Mouse (Mus musculus) liver, adult 2 months (tissue): ENCODE results near the gene 1700122O11Rik. TPM values are rescaled to one million over a fixed set of nuclear protein-coding genes. Genes with fewer than 3 reads are reported as not detected.
A peak's percentile ranks its signal among the peaks of the same experiment; 100 is the strongest.

Experiments used
- DNase-seq: peaks from one replicate; pipeline ENCODE4 v3.0.0-alpha.2; 2011; ENCODE audit warnings: low read depth, low spot score; ENCODE audit errors: extremely low read depth
- H3K27ac ChIP-seq: fragments of 200-500 bp; replicated peaks from 2 replicates; pipeline ENCODE4 v1.5.1; 2012; ENCODE audit warnings: low read depth, mild to moderate bottlenecking, control low read depth, inconsistent platforms, low read length; ENCODE audit not compliant: insufficient read depth
- H3K27me3 ChIP-seq: fragments of 200-500 bp; 2 replicates; pipeline ENCODE4 v1.6.1; 2012; ENCODE audit warnings: mild to moderate bottlenecking, moderate library complexity, low read length, inconsistent platforms; ENCODE audit not compliant: control insufficient read depth, insufficient read depth
- H3K36me3 ChIP-seq: fragments of 200-500 bp; 2 replicates; pipeline ENCODE4 v1.6.1; 2012; ENCODE audit warnings: low read length, inconsistent platforms; ENCODE audit not compliant: control insufficient read depth, insufficient read depth
- H3K4me1 ChIP-seq: fragments of 200-500 bp; 2 replicates; pipeline ENCODE4 v1.6.1; 2011; ENCODE audit warnings: low read length; ENCODE audit not compliant: control insufficient read depth, insufficient read depth
- H3K4me3 ChIP-seq: fragments of 200-500 bp; 2 replicates; pipeline ENCODE4 v1.5.1; 2011; ENCODE audit warnings: low read depth, mild to moderate bottlenecking, control low read depth, low read length, moderate library complexity; ENCODE audit not compliant: insufficient read depth
- H3K79me2 ChIP-seq: fragments of 200-500 bp; 2 replicates; pipeline ENCODE4 v1.6.1; 2012; ENCODE audit warnings: inconsistent platforms, mild to moderate bottlenecking, low read length, moderate library complexity; ENCODE audit not compliant: control insufficient read depth, insufficient read depth
- H3K9ac ChIP-seq: fragments of 200-500 bp; 2 replicates; pipeline ENCODE4 v1.6.1; 2012; ENCODE audit warnings: low read depth, mild to moderate bottlenecking, control low read depth, inconsistent platforms, low read length
- CTCF ChIP-seq: fragments of 200-500 bp; IDR thresholded peaks from 2 replicates; pipeline ENCODE4 v1.5.1; 2011; ENCODE audit warnings: low read depth, low read length, control low read depth
- POLR2A ChIP-seq: fragments of 200-500 bp; IDR thresholded peaks from 2 replicates; pipeline ENCODE4 v1.6.1; 2011; ENCODE audit warnings: low read length, control low read depth; ENCODE audit not compliant: insufficient read depth; ENCODE audit errors: extremely low read depth
- WGBS: fragments of 180-500 bp; shearing (Covaris S2); methylation state at CpG from one replicate; pipeline ENCODE4 v1.1.7; 2018; 5-methylcytosine and 5-hydroxymethylcytosine counted together
- polyA plus RNA-seq: library from polyadenylated mRNA; depleted of rRNA; stranded (reverse); fragments of >200 nt; gene quantifications from 2 replicates; pipeline ENCODE4 v1.2.3, GENCODE M21; 2012
- total RNA-seq: library from RNA; depleted of rRNA; stranded (reverse); fragments of >200 nt; gene quantifications from 2 replicates; pipeline ENCODE4 v1.2.3, GENCODE M21; 2014

Gene 1700122O11Rik
- total and polyA plus RNA-seq, 2 experiments = not detected

DNA sequence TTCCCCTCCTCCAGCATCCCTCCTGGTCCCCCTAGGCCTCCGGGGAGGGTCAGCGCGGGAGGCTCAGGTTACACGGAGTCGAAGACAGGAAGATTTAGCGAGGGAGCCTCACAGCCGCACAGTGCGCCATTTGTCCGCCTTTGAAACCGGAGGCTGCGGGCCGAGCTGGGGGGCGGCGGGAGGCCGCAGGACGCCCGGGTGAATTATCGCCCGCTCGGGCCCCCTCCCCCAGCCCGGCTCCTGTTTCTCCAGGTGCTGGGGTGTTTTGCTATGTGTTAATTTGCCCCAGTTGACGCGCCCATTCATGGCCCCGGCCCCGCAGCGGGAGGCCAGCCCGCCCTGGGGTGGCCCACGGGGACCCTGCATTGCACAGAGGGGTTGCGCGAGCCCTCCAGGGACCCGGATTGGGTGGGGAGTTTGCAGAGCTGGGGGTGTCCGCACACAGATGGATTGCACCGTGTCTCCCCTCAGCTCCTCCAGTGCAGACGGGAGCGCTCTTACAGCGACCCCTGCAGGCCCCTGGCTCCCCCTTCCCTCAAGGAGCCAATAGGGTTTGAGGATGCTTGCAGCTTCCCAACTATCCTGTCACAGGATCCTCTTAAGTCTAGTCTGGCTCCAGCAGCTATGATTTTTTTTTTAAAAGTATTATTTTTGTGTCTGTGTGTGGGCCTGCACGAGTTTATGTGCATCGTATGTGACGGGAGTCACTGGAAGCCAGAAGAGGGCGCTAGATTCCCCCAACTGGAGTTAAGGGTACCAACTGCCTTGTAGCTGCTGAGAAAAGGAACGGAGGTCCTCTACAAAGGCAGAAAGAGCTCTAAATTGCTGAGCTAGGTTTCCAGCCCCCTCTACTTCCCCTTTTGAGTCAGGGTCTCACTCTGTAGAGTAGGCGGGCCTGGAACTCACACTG, 6.3 kb downstream of the 1700122O11Rik start:
- no peaks in the 10 kb centered on the region for H3K36me3 ChIP-seq
- no peak for TF ChIP-seq POLR2A
- no peak overlapping the region for H3K4me3 ChIP-seq
- DNase-seq = no peak
- no peaks in the 10 kb centered on the region for H3K4me1 ChIP-seq
- H3K27ac ChIP-seq = no peak overlapping the region
- H3K9ac ChIP-seq = no peak overlapping the region
- 0 out of 2 replicates have a peak, but pooled peaks cover 6% of the 10 kb centered on the region for H3K27me3 ChIP-seq
- WGBS = 29% methylated on average over 42 of the region's 42 CpGs
- no peaks in the 10 kb centered on the region for H3K79me2 ChIP-seq

DNA sequence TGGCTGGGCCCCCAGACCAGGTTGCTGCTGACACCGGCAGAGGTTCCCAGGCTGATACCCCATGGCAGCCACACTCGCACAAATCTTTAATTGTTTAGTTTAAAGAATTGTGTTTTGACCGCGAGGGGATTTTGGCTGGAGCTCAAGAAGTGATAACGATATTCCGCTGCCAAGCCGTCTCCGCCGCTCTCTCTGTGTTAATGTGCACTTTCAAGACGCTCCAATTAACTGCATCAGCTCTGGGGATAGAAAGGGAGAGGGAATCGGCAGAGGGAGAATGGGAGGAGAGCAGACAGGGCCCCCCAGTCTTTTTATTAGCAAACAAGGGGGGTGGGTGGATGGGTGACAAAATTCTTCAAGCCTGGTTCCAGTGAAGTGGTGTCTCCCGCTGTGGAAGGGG, 8.9 kb downstream of the 1700122O11Rik start:
- H3K27ac ChIP-seq = no peak overlapping the region
- no peaks in the 10 kb centered on the region for H3K4me1 ChIP-seq
- H3K9ac ChIP-seq = no peak overlapping the region
- WGBS = 77% methylated on average over 12 of the region's 12 CpGs
- DNase-seq = no peak
- no peaks in the 10 kb centered on the region for H3K79me2 ChIP-seq
- no peaks in the 10 kb centered on the region for H3K36me3 ChIP-seq
- TF ChIP-seq POLR2A (no peak), CTCF (no peak)
- 0 out of 2 replicates have a peak, but pooled peaks cover 6% of the 10 kb centered on the region for H3K27me3 ChIP-seq
- no peak overlapping the region for H3K4me3 ChIP-seq

- Histone ChIP-seq H3K27ac (no peak overlapping the region), H3K4me1 (no peaks in the 10 kb centered on the region), H3K36me3 (no peaks in the 10 kb centered on the region), H3K27me3 (0 out of 2 replicates have a peak, but pooled peaks cover 6% of the 10 kb centered on the region), H3K9ac (no peak overlapping the region), H3K79me2 (no peaks in the 10 kb centered on the region), H3K4me3 (no peak overlapping the region)
- no peak for DNase-seq
- 84% methylated on average over 5 of the region's 5 CpGs for WGBS
- TF ChIP-seq POLR2A (no peak), CTCF (no peak)
Observed at GRCm38 (mm10) chr17:48028250-48028649, 9.8 kb downstream of the 1700122O11Rik start.

DNA sequence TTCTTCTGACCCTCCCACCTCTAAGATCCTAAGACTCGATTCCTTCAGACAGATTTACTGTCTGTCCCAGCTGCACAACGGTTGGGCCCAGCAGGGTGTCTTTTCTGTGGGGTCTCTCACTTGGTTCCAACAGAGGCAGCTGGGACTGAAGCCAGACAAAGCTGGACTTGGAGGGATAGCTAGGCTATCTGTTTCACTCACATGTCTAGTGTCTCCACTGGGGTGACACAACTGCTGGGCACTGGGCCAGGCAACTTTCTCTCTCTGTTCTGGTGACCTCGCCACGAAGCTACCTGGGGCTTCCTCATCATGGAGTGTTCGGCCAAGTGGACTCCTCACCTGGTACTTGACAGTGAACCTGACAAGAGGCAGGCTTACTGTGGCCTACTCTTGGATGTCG, 10.4 kb downstream of the 1700122O11Rik start:
- no peak overlapping the region for H3K4me3 ChIP-seq
- no peak for TF ChIP-seq CTCF
- no peak for TF ChIP-seq POLR2A
- no peak overlapping the region for H3K27ac ChIP-seq
- no peaks in the 10 kb centered on the region for H3K4me1 ChIP-seq
- no peaks in the 10 kb centered on the region for H3K79me2 ChIP-seq
- peak; percentile 37 for DNase-seq
- WGBS = 33% methylated on average over 6 of the region's 6 CpGs
- no peaks in the 10 kb centered on the region for H3K36me3 ChIP-seq
- H3K27me3 ChIP-seq = 0 out of 2 replicates have a peak, but pooled peaks cover 6% of the 10 kb centered on the region
- H3K9ac ChIP-seq = no peak overlapping the region

DNA sequence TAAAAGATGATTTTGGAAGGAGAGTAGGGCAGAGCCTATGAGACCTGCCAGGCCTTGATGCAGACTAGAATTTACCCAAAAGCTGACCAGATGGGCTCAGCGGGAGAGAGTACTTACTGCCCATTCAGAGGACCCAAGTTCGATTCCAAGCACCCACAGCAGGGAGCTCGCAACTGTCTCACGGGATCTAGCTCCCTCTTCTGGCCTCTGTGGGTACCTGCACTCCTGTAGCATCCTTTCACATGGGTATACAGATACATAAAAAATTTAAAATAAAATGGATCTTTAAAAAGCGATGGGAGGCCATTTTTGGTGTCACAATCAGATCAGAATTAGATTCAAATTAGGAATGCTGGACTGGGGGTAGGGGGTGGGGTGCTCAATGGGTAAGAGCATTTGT, 11.1 kb downstream of the 1700122O11Rik start:
- WGBS = 96% methylated on average over 5 of the region's 5 CpGs
- H3K79me2 ChIP-seq = no peaks in the 10 kb centered on the region
- 0 out of 2 replicates have a peak, but pooled peaks cover 3% of the 10 kb centered on the region for H3K27me3 ChIP-seq
- no peak overlapping the region for H3K4me3 ChIP-seq
- no peak for DNase-seq
- no peak for TF ChIP-seq CTCF
- no peak for TF ChIP-seq POLR2A
- no peak overlapping the region for H3K27ac ChIP-seq
- no peaks in the 10 kb centered on the region for H3K4me1 ChIP-seq
- no peak overlapping the region for H3K9ac ChIP-seq
- H3K36me3 ChIP-seq = no peaks in the 10 kb centered on the region

- Histone ChIP-seq H3K36me3 (no peaks in the 10 kb centered on the region), H3K9ac (no peak overlapping the region), H3K27ac (no peak overlapping the region), H3K4me1 (no peaks in the 10 kb centered on the region), H3K27me3 (no peaks in the 10 kb centered on the region), H3K79me2 (no peaks in the 10 kb centered on the region), H3K4me3 (no peak overlapping the region)
- TF ChIP-seq POLR2A (no peak), CTCF (no peak)
- WGBS = 85% methylated on average over 8 of the region's 8 CpGs
- DNase-seq = no peak
Observed at GRCm38 (mm10) chr17:48024045-48024444, 14.0 kb downstream of the 1700122O11Rik start.
